Mouse (Mus musculus) intestine, embryonic 16.5 days (tissue): ENCODE results near the gene Cyp2s1. TPM values are rescaled to one million over a fixed set of nuclear protein-coding genes. Genes with fewer than 3 reads are reported as not detected.
A peak's percentile ranks its signal among the peaks of the same experiment; 100 is the strongest.

ENCODE experiments used
- ATAC-seq: fragments of 200-750 bp; cut with Nextera tagmentation; 2 replicates; pipeline ENCODE4 v1.8.0; 2017; ENCODE audit warnings: moderate TSS enrichment, moderate library complexity
- H3K27ac ChIP-seq: fragments of 300-500 bp; sonication (generic); 2 replicates; pipeline ENCODE4 v1.5.1; 2014; ENCODE audit warnings: mild to moderate bottlenecking, low read length
- H3K27me3 ChIP-seq: fragments of 300-500 bp; sonication (generic); replicated peaks from 2 replicates; pipeline ENCODE4 v1.6.1; 2014; ENCODE audit warnings: low read length, control low read depth, mixed read lengths; ENCODE audit not compliant: control insufficient read depth, insufficient read depth
- H3K36me3 ChIP-seq: fragments of 300-500 bp; sonication (generic); 2 replicates; pipeline ENCODE4 v1.6.1; 2014; ENCODE audit warnings: low read length, control low read depth; ENCODE audit not compliant: control insufficient read depth, insufficient read depth
- H3K4me1 ChIP-seq: fragments of 300-500 bp; sonication (generic); 2 replicates; pipeline ENCODE4 v1.6.1; 2014; ENCODE audit warnings: low read length, control low read depth, mixed read lengths; ENCODE audit not compliant: control insufficient read depth, insufficient read depth
- H3K4me2 ChIP-seq: fragments of 300-500 bp; sonication (generic); 2 replicates; pipeline ENCODE4 v1.6.1; 2014; ENCODE audit warnings: low read depth, low read length, control low read depth
- H3K4me3 ChIP-seq: fragments of 300-500 bp; sonication (generic); 2 replicates; pipeline ENCODE4 v1.5.1; 2014; ENCODE audit warnings: mild to moderate bottlenecking, low read length
- H3K9ac ChIP-seq: fragments of 300-500 bp; sonication (generic); 2 replicates; pipeline ENCODE4 v1.6.1; 2014; ENCODE audit warnings: low read depth, low read length
- H3K9me3 ChIP-seq: fragments of 300-500 bp; sonication (generic); 2 replicates; pipeline ENCODE4 v1.6.1; 2016; ENCODE audit warnings: low read length, control low read depth; ENCODE audit not compliant: control insufficient read depth
- WGBS: fragments of 180-500 bp; shearing (Covaris S2); extraction: QIAGEN DNeasy Blood & Tissue Kit; methylation state at CpG from one replicate; pipeline ENCODE4 v1.1.7; 2014; 5-methylcytosine and 5-hydroxymethylcytosine counted together
- polyA plus RNA-seq: library from polyadenylated mRNA; unstranded; fragments of >200 nt; fragmentation: Nextera tagmentation; extraction: Ambion mirVana; gene quantifications from 2 replicates; pipeline ENCODE4 v1.2.1, GENCODE M21; 2015

The Cyp2s1 gene
- polyA plus RNA-seq, 1 experiment from 2014 or later: 41.3 TPM

DNA sequence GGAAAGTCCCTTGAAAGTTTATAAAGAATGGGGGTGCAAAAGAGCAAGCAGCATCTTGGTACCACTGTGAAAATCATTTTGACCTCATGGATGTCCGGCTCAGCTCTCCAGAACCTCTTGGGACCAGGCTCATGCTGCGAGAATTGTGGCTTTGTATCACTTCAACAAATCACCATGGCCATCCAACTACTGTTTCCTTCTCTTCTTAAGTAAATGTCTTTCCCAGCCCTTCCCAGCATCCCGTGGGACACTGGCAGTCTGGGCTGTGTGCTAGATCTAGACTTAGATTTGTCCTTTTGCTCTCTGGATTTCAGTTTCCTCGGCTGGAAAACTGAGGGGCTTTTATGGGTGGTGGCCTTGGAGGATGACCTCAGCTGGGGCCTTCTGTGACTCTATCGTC lies 48.5 kb downstream of the Cyp2s1 start:
- Histone ChIP-seq H3K9ac (no peak overlapping the region), H3K36me3 (peaks cover 11% of the 10 kb centered on the region), H3K9me3 (no peaks in the 10 kb centered on the region), H3K4me3 (no peak overlapping the region), H3K27ac (no peak overlapping the region), H3K4me1 (no peaks in the 10 kb centered on the region), H3K27me3 (no peaks in the 10 kb centered on the region), H3K4me2 (no peak overlapping the region)
- no peak for ATAC-seq
- 86% methylated on average over 5 of the region's 5 CpGs for WGBS

DNA sequence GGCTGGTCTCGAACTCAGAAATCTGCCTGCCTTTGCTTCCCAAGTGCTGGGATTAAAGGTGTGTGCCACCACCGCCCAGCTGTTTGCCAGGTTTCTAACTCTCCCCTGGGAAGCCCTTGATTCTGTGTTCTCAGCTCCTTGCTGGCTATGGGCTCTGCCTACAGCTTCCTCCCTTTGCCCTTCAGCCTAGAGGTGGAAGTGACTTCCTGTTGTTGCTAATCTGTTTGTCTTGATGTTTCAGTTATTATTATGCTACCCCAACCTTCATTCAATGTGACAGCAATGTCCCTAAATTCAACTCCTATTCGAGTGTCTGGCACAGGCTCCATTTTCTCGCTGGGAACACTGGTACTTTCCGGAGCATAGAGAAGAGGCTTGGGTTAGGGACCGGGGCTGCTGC lies 50.6 kb downstream of the Cyp2s1 start:
- no peak overlapping the region for H3K4me3 ChIP-seq
- H3K36me3 ChIP-seq: peaks cover 11% of the 10 kb centered on the region
- no peaks in the 10 kb centered on the region for H3K4me1 ChIP-seq
- no peak overlapping the region for H3K27ac ChIP-seq
- no peaks in the 10 kb centered on the region for H3K9me3 ChIP-seq
- no peak overlapping the region for H3K4me2 ChIP-seq
- no peak for ATAC-seq
- H3K9ac ChIP-seq: no peak overlapping the region
- 83% methylated on average over 6 of the region's 6 CpGs for WGBS
- H3K27me3 ChIP-seq: no peaks in the 10 kb centered on the region

DNA sequence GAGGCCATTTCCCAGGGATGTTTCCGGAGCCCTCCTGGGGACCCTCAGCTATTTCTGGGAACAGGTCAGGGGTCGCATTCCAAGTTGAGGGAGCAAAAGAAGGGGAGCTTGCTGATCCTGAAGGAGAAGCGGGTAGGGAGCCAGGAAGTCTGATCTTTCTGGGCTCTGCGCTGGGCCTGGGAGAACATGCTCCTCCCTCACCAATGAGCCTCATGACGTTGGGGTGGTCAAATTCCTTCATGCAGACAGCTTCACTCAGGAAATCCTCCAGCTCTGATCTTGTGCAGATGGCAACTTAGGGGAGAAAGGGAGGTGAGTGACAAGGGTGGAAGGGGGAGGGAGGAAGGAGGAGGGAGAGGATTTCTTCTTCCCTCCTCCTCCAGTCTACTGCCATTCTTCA lies 52.5 kb downstream of the Cyp2s1 start:
- Histone ChIP-seq H3K27ac (peak overlapping the region; percentile 42), H3K36me3 (peaks cover 8% of the 10 kb centered on the region), H3K4me1 (no peaks in the 10 kb centered on the region), H3K9ac (no peak overlapping the region), H3K4me2 (no peak overlapping the region), H3K9me3 (no peaks in the 10 kb centered on the region), H3K27me3 (no peaks in the 10 kb centered on the region), H3K4me3 (no peak overlapping the region)
- WGBS: 45% methylated on average over 5 of the region's 5 CpGs
- ATAC-seq: 0 out of 2 replicates have a peak, but pooled peaks have one; percentile 22

DNA sequence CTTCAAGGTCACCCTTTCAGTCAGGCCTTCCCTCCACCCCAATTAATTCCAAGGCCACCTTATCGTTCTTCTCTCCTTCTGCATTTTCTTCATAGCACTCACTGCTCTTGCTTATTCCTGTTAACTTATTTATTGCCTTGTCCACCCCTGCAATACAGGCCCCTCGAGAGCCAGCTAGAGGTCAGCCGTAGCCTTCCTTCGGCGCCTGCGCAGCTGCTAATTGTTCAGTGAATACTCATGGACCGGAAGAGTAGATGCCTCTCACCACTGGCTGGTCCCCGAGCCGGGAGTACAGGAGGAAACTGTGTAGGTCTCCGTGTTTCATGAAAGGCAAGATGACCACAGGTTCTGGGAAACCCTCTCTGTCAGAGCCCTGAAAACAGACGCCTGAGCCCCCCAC lies 53.0 kb downstream of the Cyp2s1 start:
- H3K9ac ChIP-seq: no peak overlapping the region
- no peak for ATAC-seq
- H3K36me3 ChIP-seq: peaks cover 8% of the 10 kb centered on the region
- H3K27me3 ChIP-seq: no peaks in the 10 kb centered on the region
- 65% methylated on average over 11 of the region's 11 CpGs for WGBS
- no peaks in the 10 kb centered on the region for H3K9me3 ChIP-seq
- H3K4me3 ChIP-seq: no peak overlapping the region
- H3K27ac ChIP-seq: peak overlapping the region; percentile 42
- H3K4me2 ChIP-seq: no peak overlapping the region
- H3K4me1 ChIP-seq: no peaks in the 10 kb centered on the region

DNA sequence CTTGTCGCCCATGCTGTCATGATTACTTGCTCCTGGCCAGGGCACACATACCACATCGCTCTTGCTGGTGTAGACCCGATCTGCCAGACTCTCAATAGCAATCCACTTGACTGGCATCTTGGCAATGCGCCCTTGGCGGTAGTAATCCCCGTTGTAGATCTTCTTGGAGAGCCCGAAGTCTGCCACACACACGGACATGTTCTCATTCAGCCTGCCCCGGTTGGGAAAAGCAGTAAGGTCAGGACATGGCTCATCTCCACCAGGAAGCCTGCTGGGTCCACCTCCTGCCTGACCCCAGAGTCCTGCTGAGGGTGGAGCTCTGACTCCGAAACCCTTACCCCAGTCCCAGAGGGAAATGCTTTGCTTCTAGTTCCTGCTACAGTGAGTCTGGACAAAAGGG lies 55.4 kb downstream of the Cyp2s1 start:
- ATAC-seq: no peak
- Histone ChIP-seq H3K4me3 (no peak overlapping the region), H3K27me3 (no peaks in the 10 kb centered on the region), H3K4me2 (no peak overlapping the region), H3K36me3 (peaks cover 2% of the 10 kb centered on the region; the same call in 1 of the 2 replicates), H3K9ac (no peak overlapping the region), H3K27ac (no peak overlapping the region), H3K9me3 (no peaks in the 10 kb centered on the region), H3K4me1 (no peaks in the 10 kb centered on the region)
- WGBS: 76% methylated on average over 10 of the region's 10 CpGs

DNA sequence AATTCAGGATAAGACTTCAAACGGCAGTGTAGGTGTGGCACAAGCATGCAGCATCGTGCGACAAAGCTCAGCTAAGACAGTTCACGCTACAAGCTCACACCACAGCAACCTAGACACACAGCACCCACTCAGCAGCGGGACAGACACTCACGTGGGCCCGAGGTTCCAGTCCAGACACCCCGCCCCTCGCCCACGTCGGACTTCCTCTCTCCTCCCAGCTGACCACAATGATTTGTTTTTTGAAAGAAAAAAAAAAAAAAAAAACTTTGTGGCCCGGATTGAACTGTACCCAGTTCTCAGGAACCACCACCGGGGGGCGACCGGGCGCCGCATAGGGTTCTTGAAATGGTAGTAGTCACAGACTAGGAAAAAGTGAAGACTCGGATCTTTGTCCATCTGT lies 60.7 kb downstream of the Cyp2s1 start:
- H3K4me2 ChIP-seq: peak overlapping the region; percentile 93
- H3K9me3 ChIP-seq: no peaks in the 10 kb centered on the region
- no peaks in the 10 kb centered on the region for H3K27me3 ChIP-seq
- under 1% methylated on average over 18 of the region's 18 CpGs for WGBS
- H3K27ac ChIP-seq: peak overlapping the region; percentile 93
- H3K36me3 ChIP-seq: peaks cover 2% of the 10 kb centered on the region; the same call in 1 of the 2 replicates
- H3K4me3 ChIP-seq: peak overlapping the region; percentile 95
- peak overlapping the region; percentile 67 for H3K9ac ChIP-seq
- H3K4me1 ChIP-seq: peaks cover 11% of the 10 kb centered on the region
- peak; percentile 29 for ATAC-seq

DNA sequence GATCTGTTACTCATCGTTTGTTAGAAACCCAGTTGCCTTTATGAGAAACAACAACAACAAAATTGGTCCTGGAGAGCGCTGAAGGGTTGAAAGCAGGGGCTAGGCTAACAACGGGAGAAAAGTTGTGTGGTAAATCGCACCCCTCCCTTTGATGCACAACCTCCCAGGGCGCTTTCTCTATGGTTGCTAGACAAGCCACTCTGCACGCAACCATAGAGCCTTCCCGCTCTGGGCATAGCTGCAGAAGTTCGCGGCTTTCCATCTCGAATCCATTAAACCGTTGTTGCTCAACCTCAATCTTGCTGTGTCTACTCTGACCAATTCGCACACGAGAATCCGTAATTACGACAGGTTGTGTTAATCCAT lies 61.3 kb downstream of the Cyp2s1 start:
- Histone ChIP-seq H3K27me3 (no peaks in the 10 kb centered on the region), H3K4me3 (peak overlapping the region; percentile 95), H3K27ac (peak overlapping the region; percentile 93), H3K36me3 (no peaks in the 10 kb centered on the region), H3K9me3 (no peaks in the 10 kb centered on the region), H3K4me2 (peak overlapping the region; percentile 93), H3K9ac (peak overlapping the region; percentile 67), H3K4me1 (peaks cover 11% of the 10 kb centered on the region)
- WGBS: 0% methylated on average over 15 of the region's 15 CpGs
- peak; percentile 64 for ATAC-seq

DNA sequence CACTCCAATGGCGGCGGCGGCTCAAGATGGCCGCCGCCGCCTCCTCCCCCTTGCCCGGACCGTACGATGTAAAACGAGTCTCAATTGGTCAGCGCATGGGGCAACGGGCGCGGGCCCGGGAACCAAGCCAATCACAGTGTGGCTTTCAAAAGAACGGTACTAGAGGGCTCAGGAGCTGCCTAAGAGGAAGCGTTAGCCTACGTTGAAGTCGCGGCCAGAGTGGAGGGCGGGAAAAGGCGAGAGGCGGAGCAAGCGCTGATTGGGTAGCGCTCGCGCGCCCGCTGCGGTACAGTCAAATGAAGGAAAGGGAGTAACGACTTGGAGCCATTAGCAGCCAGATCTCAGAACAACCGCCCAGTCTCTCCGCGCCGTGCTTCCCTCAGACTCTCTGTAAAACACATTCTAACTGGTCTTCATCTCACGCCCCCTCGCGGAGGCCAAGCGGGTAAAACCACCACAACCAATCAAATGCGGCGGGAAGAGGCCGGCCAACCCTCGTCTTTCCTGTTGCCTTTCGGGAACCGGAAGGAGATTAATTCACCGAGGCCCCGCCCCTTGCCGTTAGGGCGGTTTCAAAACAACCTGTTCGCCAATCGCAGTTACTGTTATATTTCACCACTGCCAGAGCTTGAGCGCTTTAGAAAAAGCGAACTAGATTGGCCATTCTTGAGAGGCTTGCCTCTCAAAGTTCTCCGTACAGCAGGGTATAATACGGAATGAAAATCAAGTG lies 61.8 kb downstream of the Cyp2s1 start, which contains the start of gene Hnrnpul1:
Gene Hnrnpul1 (minus strand): TSS at position 20 of the 730 bp plus-strand sequence.
- H3K4me1 ChIP-seq: peaks cover 11% of the 10 kb centered on the region
- H3K27me3 ChIP-seq: no peaks in the 10 kb centered on the region
- peak within 1 kb of the TSS; percentile 98 for H3K27ac ChIP-seq
- H3K9me3 ChIP-seq: no peaks in the 10 kb centered on the region
- under 1% methylated on average over 55 of the region's 55 CpGs for WGBS
- peak within 1 kb of the TSS; percentile 93 for H3K4me2 ChIP-seq
- H3K9ac ChIP-seq: peak within 1 kb of the TSS; percentile 99
- peak within 1 kb of the TSS; percentile 95 for H3K4me3 ChIP-seq
- no peaks in the 10 kb centered on the region for H3K36me3 ChIP-seq
- peak; percentile 94 for ATAC-seq

DNA sequence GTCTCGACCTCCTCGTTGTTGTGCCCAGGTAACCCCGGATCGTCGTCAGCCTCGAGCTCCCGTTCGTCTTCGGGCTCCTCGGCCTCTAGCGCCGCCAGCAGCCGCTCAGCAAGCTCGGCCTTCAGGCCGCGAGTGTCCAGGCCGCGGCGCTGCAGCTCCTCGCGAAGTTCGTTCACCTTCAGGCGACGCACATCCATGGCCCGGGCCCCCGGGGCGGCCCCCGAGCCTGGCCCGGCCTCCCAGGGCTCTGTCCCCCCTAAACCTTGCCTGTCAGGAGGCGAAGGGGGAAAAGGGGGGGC lies 62.3 kb downstream of the Cyp2s1 start:
- Histone ChIP-seq H3K4me1 (peaks cover 11% of the 10 kb centered on the region), H3K9me3 (no peaks in the 10 kb centered on the region), H3K4me3 (peak overlapping the region; percentile 95), H3K27me3 (no peaks in the 10 kb centered on the region), H3K4me2 (peak overlapping the region; percentile 73; the same call in 1 of the 2 replicates), H3K27ac (peak overlapping the region; percentile 98), H3K9ac (peak overlapping the region; percentile 99), H3K36me3 (no peaks in the 10 kb centered on the region)
- ATAC-seq: no peak; the same call in 1 of the 2 replicates
- WGBS: under 1% methylated on average over 29 of the region's 30 CpGs
